Mouse (Mus musculus) left cerebral cortex, adult 2 months (tissue): Measurements from ENCODE around the gene Tef. TPM values are rescaled to one million over a fixed set of nuclear protein-coding genes. Genes with fewer than 3 reads are reported as not detected.

Experiments used
- DNase-seq, 2 experiments: peaks; one replicate each; pipeline ENCODE4 v3.0.0; 2021 to 2022; ENCODE audit warnings: low spot score in 2 of 2, mixed read lengths in 1 of 2; ENCODE audit errors: extremely low spot score in 1 of 2
- H3K27ac ChIP-seq: fragments of 200-600 bp; 2 replicates; pipeline ENCODE4 v1.8.1; 2022
- H3K4me3 ChIP-seq: fragments of 200-600 bp; 2 replicates; pipeline ENCODE4 v1.8.1; 2022
- CTCF ChIP-seq: fragments of 200-600 bp; IDR thresholded peaks from 2 replicates; pipeline ENCODE4 v1.8.1; 2022; ENCODE audit warnings: antibody characterized with exemption, mild to moderate bottlenecking, moderate library complexity
- intact Hi-C: fragments of 180-260 bp; cut with DNase I; formaldehyde crosslinking; loops from one replicate; pipeline ENCODE4 v1.15.1; 2025
- total RNA-seq, 2 experiments: library from RNA; stranded (reverse); gene quantifications; 2 replicates each; pipeline ENCODE4 v1.2.3; 2021

Tef gene
- total RNA-seq, 2 experiments from 2014 or later: 220 to 228 TPM

- DNase-seq: no peak
- H3K4me3 ChIP-seq: no peak overlapping the region
- intact Hi-C loops: no loop called here
- TF ChIP-seq CTCF: no peak
- H3K27ac ChIP-seq: no peak overlapping the region
Observed at GRCm38 (mm10) chr15:81845033-81845625, 42.9 kb downstream of the Tef start.

- Histone ChIP-seq H3K27ac (peak overlapping the region; percentile 8; the same call in 1 of the 2 replicates), H3K4me3 (no peak overlapping the region)
- intact Hi-C loops: no loop called here
- no peak for TF ChIP-seq CTCF
- DNase-seq: no peak
Observed at GRCm38 (mm10) chr15:81845724-81846123, 43.5 kb downstream of the Tef start.

GRCm38 (mm10) chr15:81846755-81847154, 44.5 kb downstream of the Tef start:
- no peak for DNase-seq
- Histone ChIP-seq H3K27ac (no peak overlapping the region), H3K4me3 (no peak overlapping the region)
- TF ChIP-seq CTCF: no peak
- intact Hi-C loops: no loop called here

- no peak overlapping the region for H3K27ac ChIP-seq
- intact Hi-C loops: no loop called here
- no peak overlapping the region for H3K4me3 ChIP-seq
- no peak for TF ChIP-seq CTCF
- no peak for DNase-seq
Observed at GRCm38 (mm10) chr15:81847161-81847560, 44.9 kb downstream of the Tef start.

- H3K27ac ChIP-seq: no peak overlapping the region
- no peak for DNase-seq
- no peak for TF ChIP-seq CTCF
- intact Hi-C loops: no loop called here
- no peak overlapping the region for H3K4me3 ChIP-seq
Observed at GRCm38 (mm10) chr15:81847861-81848260, 45.6 kb downstream of the Tef start.

GRCm38 (mm10) chr15:81848301-81848700, 46.1 kb downstream of the Tef start:
- intact Hi-C loops: no loop called here
- no peak overlapping the region for H3K27ac ChIP-seq
- no peak overlapping the region for H3K4me3 ChIP-seq
- peak; percentile 94 for TF ChIP-seq CTCF
- DNase-seq: no peak

- no peak for TF ChIP-seq CTCF
- intact Hi-C loops: no loop called here
- Histone ChIP-seq H3K4me3 (no peak overlapping the region), H3K27ac (no peak overlapping the region)
- DNase-seq: no peak
Observed at GRCm38 (mm10) chr15:81849104-81849503, 46.9 kb downstream of the Tef start.

GRCm38 (mm10) chr15:81850718-81851117, 48.5 kb downstream of the Tef start:
- Histone ChIP-seq H3K4me3 (no peak overlapping the region), H3K27ac (peak overlapping the region; percentile 40; the same call in 1 of the 2 replicates)
- intact Hi-C loops: no loop called here
- DNase-seq: no peak
- TF ChIP-seq CTCF: no peak

GRCm38 (mm10) chr15:81851375-81851774, 49.2 kb downstream of the Tef start:
- TF ChIP-seq CTCF: no peak
- no peak for DNase-seq
- intact Hi-C loops: no loop called here
- Histone ChIP-seq H3K27ac (no peak overlapping the region), H3K4me3 (no peak overlapping the region)

GRCm38 (mm10) chr15:81852411-81853000, 50.3 kb downstream of the Tef start:
- TF ChIP-seq CTCF: no peak
- no peak overlapping the region for H3K27ac ChIP-seq
- no peak overlapping the region for H3K4me3 ChIP-seq
- no peak for DNase-seq
- intact Hi-C loops: no loop called here

GRCm38 (mm10) chr15:81853081-81853480, 50.9 kb downstream of the Tef start:
- no peak overlapping the region for H3K27ac ChIP-seq
- no peak overlapping the region for H3K4me3 ChIP-seq
- DNase-seq: no peak
- intact Hi-C loops: no loop called here
- TF ChIP-seq CTCF: no peak

- peak; percentile 80 to 85 for DNase-seq
- intact Hi-C loops: loop anchor here (2.0 kb wide), 2 partner anchors 19 to 45 kb away; no protein-coding TSS in a partner anchor
- peak overlapping the region; percentile 99 for H3K27ac ChIP-seq
- peak overlapping the region; percentile 98 for H3K4me3 ChIP-seq
- no peak for TF ChIP-seq CTCF
Observed at GRCm38 (mm10) chr15:81856030-81856790, 54.0 kb downstream of the Tef start.
